Mouse (Mus musculus) midbrain, embryonic 16.5 days (tissue): Measurements from ENCODE around the gene Gm48552. TPM values are rescaled to one million over a fixed set of nuclear protein-coding genes. Genes with fewer than 3 reads are reported as not detected.

ENCODE experiments used
- ATAC-seq: fragments of 200-750 bp; cut with Nextera tagmentation; 2 replicates; pipeline ENCODE4 v1.8.0; 2017; ENCODE audit warnings: moderate TSS enrichment
- H3K27ac ChIP-seq: fragments of 300-500 bp; sonication (generic); 2 replicates; pipeline ENCODE4 v1.5.1; 2014; ENCODE audit warnings: mild to moderate bottlenecking, low read length, mixed read lengths
- H3K27me3 ChIP-seq: fragments of 300-500 bp; sonication (generic); 2 replicates; pipeline ENCODE4 v1.6.1; 2014; ENCODE audit warnings: low read depth, low read length, mixed read lengths; ENCODE audit not compliant: control insufficient read depth, insufficient read depth
- H3K36me3 ChIP-seq: fragments of 300-500 bp; sonication (generic); 2 replicates; pipeline ENCODE4 v1.6.1; 2014; ENCODE audit warnings: mild to moderate bottlenecking, low read length, moderate library complexity, mixed read lengths; ENCODE audit not compliant: control insufficient read depth, insufficient read depth
- H3K4me1 ChIP-seq: fragments of 300-500 bp; sonication (generic); 2 replicates; pipeline ENCODE4 v1.6.1; 2014; ENCODE audit warnings: mild to moderate bottlenecking, low read length, mixed read lengths; ENCODE audit not compliant: control insufficient read depth, insufficient read depth
- H3K4me2 ChIP-seq: fragments of 300-500 bp; sonication (generic); 2 replicates; pipeline ENCODE4 v1.6.1; 2014; ENCODE audit warnings: mild to moderate bottlenecking, low read length, mixed read lengths
- H3K4me3 ChIP-seq: fragments of 300-500 bp; sonication (generic); 2 replicates; pipeline ENCODE4 v1.5.1; 2014; ENCODE audit warnings: low read depth, mild to moderate bottlenecking, low read length, moderate library complexity, mixed read lengths
- H3K9ac ChIP-seq: fragments of 300-500 bp; sonication (generic); 2 replicates; pipeline ENCODE4 v1.6.1; 2014; ENCODE audit warnings: low read depth, low read length, mixed read lengths
- H3K9me3 ChIP-seq: fragments of 300-500 bp; sonication (generic); replicated peaks from 2 replicates; pipeline ENCODE4 v1.6.1; 2014; ENCODE audit warnings: mild to moderate bottlenecking, low read length, mixed read lengths; ENCODE audit not compliant: control insufficient read depth, poor library complexity, severe bottlenecking
- WGBS: fragments of 180-500 bp; shearing (Covaris S2); extraction: QIAGEN DNeasy Blood & Tissue Kit; methylation state at CpG from one replicate; pipeline ENCODE4 v1.1.7; 2014; 5-methylcytosine and 5-hydroxymethylcytosine counted together
- polyA plus RNA-seq: library from polyadenylated mRNA; unstranded; fragments of >200 nt; fragmentation: Nextera tagmentation; extraction: Ambion mirVana; gene quantifications from 2 replicates; pipeline ENCODE4 v1.2.1, GENCODE M21; 2015

Gm48552 gene
- polyA plus RNA-seq, 1 experiment from 2014 or later, result 3.3 TPM

DNA sequence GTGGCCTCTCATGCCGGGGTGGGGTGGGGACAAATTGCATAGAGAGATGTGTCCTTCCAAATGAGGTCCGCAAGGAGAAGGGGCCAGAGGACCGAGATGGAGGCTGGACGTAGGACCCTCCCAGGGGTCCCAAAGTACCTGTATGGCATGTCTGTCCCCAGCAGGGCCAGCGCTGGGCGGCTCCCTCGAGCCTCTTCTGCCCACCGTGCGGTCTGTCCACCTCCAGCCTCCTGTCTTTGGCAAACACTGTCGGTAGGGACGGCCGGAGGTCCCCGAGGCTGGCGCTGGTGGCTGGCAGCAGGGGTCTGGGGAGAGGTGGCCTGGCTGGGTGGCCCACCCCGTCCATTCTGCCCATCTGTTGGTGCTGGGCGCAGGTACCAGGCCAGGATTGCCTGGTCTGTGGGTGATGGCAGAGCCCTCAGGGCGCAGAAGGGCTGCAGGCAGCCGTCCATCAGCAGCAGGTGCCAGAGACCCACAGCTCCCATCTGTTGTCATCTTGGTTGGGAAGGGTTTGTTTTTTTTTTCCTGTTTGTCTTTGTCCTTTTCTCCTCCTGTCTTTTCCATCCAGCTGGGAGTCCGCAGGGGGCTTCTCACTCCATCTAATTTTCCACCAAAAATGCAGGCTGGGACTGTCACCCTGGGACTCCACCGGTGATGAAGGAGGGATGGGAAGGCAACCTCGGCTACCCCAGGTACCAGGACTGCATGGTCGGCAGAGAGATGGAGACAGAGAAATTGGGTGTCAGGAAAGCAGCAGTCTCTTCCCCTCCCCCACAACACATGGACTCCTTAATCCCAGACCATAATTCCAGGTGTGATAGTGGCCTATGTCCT lies 11.8 kb downstream of the Gm48552 start:
- Histone ChIP-seq H3K9me3 (no peaks in the 10 kb centered on the region), H3K36me3 (peaks cover 23% of the 10 kb centered on the region), H3K27me3 (no peaks in the 10 kb centered on the region), H3K9ac (0 out of 2 replicates have a peak overlapping the region, but pooled peaks have one; percentile 41), H3K4me3 (no peak overlapping the region), H3K27ac (no peak overlapping the region), H3K4me1 (peaks cover 22% of the 10 kb centered on the region), H3K4me2 (peak overlapping the region; percentile 28; the same call in 1 of the 2 replicates)
- WGBS, result 48% methylated on average over 22 of the region's 22 CpGs
- ATAC-seq, result no peak

DNA sequence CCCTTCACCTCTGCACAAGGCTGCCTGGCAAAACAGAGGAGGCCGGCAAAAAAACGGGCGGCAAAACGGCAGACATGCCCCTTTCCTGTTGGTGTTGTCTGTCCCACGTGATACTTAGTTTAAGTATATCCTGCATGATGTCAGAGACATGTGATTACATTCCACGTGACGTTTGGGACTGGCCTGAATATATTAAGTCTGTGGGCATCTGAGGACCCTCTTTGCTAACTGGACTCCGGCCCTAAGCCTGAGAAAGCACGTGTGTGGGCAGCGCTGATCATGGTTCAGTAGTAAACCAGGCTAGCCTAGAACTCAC lies 12.4 kb downstream of the Gm48552 start:
- Histone ChIP-seq H3K4me1 (peaks cover 22% of the 10 kb centered on the region), H3K9me3 (no peaks in the 10 kb centered on the region), H3K36me3 (peaks cover 29% of the 10 kb centered on the region), H3K9ac (no peak overlapping the region), H3K4me2 (no peak overlapping the region; the same call in 1 of the 2 replicates), H3K27me3 (no peaks in the 10 kb centered on the region), H3K4me3 (no peak overlapping the region), H3K27ac (peak overlapping the region; percentile 82; the same call in 1 of the 2 replicates)
- WGBS, result 34% methylated on average over 10 of the region's 10 CpGs
- no peak for ATAC-seq

DNA sequence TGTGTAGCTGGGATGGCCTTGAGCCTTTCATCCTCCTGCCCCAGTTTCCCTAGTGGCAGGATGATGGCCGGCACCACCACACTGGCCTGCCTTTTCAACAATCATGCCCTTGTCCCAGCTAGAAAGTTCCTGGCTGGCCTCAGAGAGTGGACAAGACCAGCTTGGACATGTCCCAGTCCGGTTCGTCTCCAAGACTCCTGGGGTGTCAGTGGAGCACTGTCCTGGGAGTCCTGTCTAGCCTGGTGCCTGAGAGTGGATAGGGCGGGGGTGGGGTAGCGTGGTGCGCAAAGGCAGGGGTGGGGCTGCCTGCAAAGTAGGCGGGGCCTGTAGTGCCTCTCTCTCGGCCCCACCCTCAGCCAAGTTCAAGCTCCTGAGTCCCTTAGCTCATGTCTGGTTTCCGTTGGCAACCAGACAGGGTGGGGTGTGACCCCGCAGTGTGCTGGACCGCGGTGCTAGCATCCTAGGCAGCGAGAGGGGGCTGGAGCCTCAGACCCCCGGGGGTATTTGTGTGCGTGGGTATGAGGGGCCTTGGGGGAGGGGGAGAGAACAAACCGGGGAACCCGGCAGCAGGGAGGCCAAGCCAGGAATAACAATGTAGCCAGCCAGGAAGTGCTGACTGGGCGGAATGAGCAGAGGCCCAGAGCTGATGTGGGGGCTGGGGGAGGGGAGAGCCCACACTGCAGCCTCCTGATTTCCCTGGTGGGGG lies 12.9 kb downstream of the Gm48552 start:
- H3K36me3 ChIP-seq, result peaks cover 32% of the 10 kb centered on the region
- H3K4me1 ChIP-seq, result peaks cover 22% of the 10 kb centered on the region
- peak overlapping the region; percentile 31; the same call in 1 of the 2 replicates for H3K9ac ChIP-seq
- peak; percentile 52 for ATAC-seq
- H3K4me3 ChIP-seq, result no peak overlapping the region
- H3K27ac ChIP-seq, result peak overlapping the region; percentile 82
- H3K4me2 ChIP-seq, result no peak overlapping the region; the same call in 1 of the 2 replicates
- H3K27me3 ChIP-seq, result no peaks in the 10 kb centered on the region; the same call in 1 of the 2 replicates
- 7% methylated on average over 18 of the region's 18 CpGs for WGBS
- H3K9me3 ChIP-seq, result no peaks in the 10 kb centered on the region

DNA sequence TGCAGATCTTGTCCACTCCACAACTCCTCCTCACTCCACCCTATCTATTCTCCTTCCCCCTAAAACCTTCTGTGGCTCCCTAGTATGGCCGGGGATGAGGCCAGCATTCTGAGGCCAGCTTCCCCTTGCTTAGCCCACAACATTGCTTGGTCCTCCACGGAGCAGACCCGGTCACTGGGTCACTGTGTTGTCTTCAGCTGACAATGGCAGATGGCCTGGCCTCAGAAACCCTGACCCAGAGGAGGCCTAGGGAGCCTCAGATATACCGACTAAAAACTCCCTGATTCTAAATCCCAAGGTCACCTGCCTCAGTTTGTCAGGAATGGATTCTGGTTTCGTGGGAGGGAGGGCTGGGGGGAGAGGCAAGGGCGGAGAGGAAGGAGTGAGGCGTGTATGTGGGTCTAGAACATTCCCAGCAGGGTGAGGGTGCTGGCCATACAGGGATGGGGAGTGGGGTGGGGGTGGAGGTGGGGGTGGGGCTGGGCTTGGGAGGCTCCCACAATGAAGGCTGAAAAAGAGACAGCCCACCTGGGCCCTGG lies 13.5 kb downstream of the Gm48552 start:
- 20% methylated on average over 7 of the region's 7 CpGs for whole genome bisulfite sequencing
- Histone ChIP-seq H3K4me2 (no peak overlapping the region; the same call in 1 of the 2 replicates), H3K4me3 (no peak overlapping the region), H3K4me1 (peaks cover 22% of the 10 kb centered on the region), H3K27me3 (no peaks in the 10 kb centered on the region; the same call in 1 of the 2 replicates), H3K36me3 (peaks cover 38% of the 10 kb centered on the region), H3K27ac (peak overlapping the region; percentile 82), H3K9ac (peak overlapping the region; percentile 31; the same call in 1 of the 2 replicates), H3K9me3 (no peaks in the 10 kb centered on the region)
- no peak for ATAC-seq

DNA sequence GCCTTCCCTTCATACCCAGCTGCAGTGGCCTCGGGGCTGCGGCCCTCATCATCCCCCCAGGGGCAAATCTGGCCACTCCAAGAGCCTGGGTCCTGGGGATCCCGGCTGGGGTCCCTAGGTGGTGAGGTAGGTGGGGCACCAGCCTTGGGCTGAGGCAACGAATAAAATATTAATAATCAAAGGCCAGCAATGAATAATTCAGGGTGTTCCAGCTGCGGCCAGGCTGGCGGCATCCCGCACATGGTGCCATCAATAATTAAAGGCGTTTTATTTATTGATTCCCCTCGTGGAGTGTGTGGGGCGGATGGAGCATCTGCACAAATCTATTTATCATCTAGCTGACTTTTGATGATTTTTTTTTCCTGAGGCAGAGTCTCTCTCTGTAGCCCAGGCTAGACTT lies 14.7 kb downstream of the Gm48552 start:
- 35% methylated on average over 10 of the region's 10 CpGs for WGBS
- H3K4me1 ChIP-seq, result peaks cover 26% of the 10 kb centered on the region
- 0 out of 2 replicates have a peak overlapping the region, but pooled peaks have one; percentile 20 for H3K9ac ChIP-seq
- ATAC-seq, result no peak
- 0 out of 2 replicates have a peak overlapping the region, but pooled peaks have one; percentile 22 for H3K27ac ChIP-seq
- peaks cover 39% of the 10 kb centered on the region for H3K36me3 ChIP-seq
- peaks cover 3% of the 10 kb centered on the region for H3K27me3 ChIP-seq
- no peak overlapping the region for H3K4me3 ChIP-seq
- no peaks in the 10 kb centered on the region for H3K9me3 ChIP-seq
- no peak overlapping the region for H3K4me2 ChIP-seq

DNA sequence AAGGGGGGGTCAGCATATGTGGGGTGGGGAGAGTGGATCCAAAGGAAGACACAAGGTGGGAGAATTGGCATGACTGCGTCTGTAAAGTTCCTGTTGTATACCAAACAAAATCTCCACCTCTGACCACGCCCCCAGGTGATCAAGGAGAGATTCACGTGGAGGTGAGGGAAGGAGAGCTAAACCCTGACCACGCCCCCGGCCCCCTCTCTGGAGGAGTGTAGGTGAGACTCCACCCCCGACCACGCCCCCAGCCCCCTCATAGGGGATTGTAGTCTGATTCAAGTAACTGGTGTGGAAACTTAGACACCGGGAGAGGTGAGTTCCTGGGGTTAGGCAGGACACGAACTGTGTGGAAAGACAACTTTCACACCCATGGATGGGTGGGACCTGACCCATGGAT lies 15.3 kb downstream of the Gm48552 start:
- Histone ChIP-seq H3K9ac (no peak overlapping the region), H3K4me1 (peaks cover 26% of the 10 kb centered on the region), H3K36me3 (peaks cover 37% of the 10 kb centered on the region), H3K4me2 (no peak overlapping the region), H3K4me3 (no peak overlapping the region), H3K9me3 (no peaks in the 10 kb centered on the region), H3K27me3 (peaks cover 3% of the 10 kb centered on the region), H3K27ac (no peak overlapping the region)
- 20% methylated on average over 9 of the region's 9 CpGs for WGBS
- ATAC-seq, result no peak

DNA sequence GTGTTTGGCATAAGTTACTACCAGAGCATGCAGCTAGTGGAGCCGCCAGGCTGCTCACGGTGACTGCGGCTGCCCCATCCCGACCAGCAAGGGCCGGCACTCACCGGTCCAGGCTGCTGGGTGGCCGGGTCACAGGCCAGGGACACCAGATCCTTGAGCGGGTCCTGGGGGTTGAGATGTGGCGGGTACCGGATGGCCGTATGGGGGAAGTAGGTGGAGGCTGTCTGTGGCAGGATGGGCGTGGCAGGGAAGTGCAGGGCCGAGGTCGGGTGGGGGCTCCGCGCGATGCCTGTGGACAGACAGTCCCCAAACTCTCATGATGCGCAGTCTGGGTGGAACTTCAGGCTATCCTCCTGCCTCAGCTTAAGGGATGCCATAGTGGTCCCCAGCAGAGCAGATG lies 15.9 kb downstream of the Gm48552 start:
- H3K9ac ChIP-seq, result no peak overlapping the region
- ATAC-seq, result no peak
- no peaks in the 10 kb centered on the region for H3K9me3 ChIP-seq
- no peak overlapping the region for H3K27ac ChIP-seq
- peaks cover 35% of the 10 kb centered on the region for H3K36me3 ChIP-seq
- peaks cover 26% of the 10 kb centered on the region for H3K4me1 ChIP-seq
- H3K4me3 ChIP-seq, result no peak overlapping the region
- no peak overlapping the region for H3K4me2 ChIP-seq
- 64% methylated on average over 16 of the region's 18 CpGs for WGBS
- peaks cover 3% of the 10 kb centered on the region for H3K27me3 ChIP-seq

DNA sequence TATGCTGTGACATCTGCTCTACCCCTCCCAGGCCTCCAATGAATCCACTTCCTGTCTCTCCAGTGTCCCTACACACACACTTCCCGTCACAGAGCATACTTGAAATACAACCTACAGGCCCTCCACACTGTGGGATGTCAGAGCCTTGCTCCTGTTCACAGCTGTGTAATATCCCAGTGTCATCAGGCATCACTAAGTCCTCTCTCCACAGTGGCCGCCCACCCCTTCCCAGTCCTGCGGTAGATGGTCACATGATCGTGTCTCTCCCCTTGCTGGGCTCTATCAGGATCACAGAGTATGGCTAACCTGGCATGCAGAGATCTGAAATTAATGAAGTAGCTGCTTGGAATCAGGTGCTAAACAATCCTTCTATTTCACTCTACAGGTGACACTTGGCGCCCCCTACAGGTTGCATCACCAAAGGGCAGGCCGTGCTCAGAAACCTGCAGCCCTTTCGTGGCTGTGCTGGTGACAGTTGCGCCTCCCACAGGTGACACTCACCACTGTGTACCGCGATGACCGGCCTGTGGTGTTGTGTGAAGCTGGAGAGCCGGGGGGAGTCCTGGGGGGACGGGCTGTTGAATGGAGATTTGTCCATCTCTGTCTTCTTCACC lies 16.9 kb downstream of the Gm48552 start:
- no peak overlapping the region for H3K4me2 ChIP-seq
- WGBS, result 46% methylated on average over 13 of the region's 13 CpGs
- H3K27me3 ChIP-seq, result peaks cover 3% of the 10 kb centered on the region
- H3K9me3 ChIP-seq, result no peaks in the 10 kb centered on the region
- no peak for ATAC-seq
- no peak overlapping the region for H3K27ac ChIP-seq
- peaks cover 26% of the 10 kb centered on the region for H3K36me3 ChIP-seq
- peaks cover 26% of the 10 kb centered on the region for H3K4me1 ChIP-seq
- no peak overlapping the region for H3K9ac ChIP-seq
- H3K4me3 ChIP-seq, result no peak overlapping the region
